Comparison of ENCODE assay signal across 8 mouse cellular contexts in genomic region chr5:38038710-38039592, GRCm38 (mm10). TPM values are rescaled to one million over a fixed set of nuclear protein-coding genes. Genes with fewer than 3 reads are reported as not detected.
DNase-seq lines count a peak whose midpoint lies in the region; ATAC-seq and TF ChIP-seq lines count a peak whose summit lies in the region.

Gene Stx18 (plus strand): TSS chr5:38038742.

- no peak; the same call in 1 of the 2 replicates for TF ChIP-seq EP300 in heart, postnatal 0 days (IDR thresholded peaks at IDR 0.05; ENCODE audit: low read depth)

- peak within 1 kb of the TSS; percentile 94 for H3K4me3 ChIP-seq in E14TG2a.4 (replicated peaks; ENCODE audit: low read length)
- H3K4me3 ChIP-seq in forebrain, embryonic 12.5 days (replicated peaks), result peak within 1 kb of the TSS; percentile 84
- peak within 1 kb of the TSS; percentile 96 for H3K4me3 ChIP-seq in heart, postnatal 0 days (ENCODE audit: low read depth, low read length)
- H3K4me3 ChIP-seq in liver, embryonic 16.5 days (ENCODE audit: low read depth, low read length), result peak within 1 kb of the TSS; percentile 76
- H3K4me3 ChIP-seq in neural tube, embryonic 13.5 days, result peak within 1 kb of the TSS; percentile 72
- H3K4me3 ChIP-seq in testis, adult 2 months (ENCODE audit: control insufficient read depth, low read depth, low read length), result peak within 1 kb of the TSS; percentile 99

- under 1% methylated on average over 57 of the region's 57 CpGs for WGBS in forebrain, embryonic 12.5 days
- under 1% methylated on average over 57 of the region's 57 CpGs for whole genome bisulfite sequencing in heart, postnatal 0 days
- WGBS in liver, embryonic 16.5 days (ENCODE audit: insufficient replicate concordance), result under 1% methylated on average over 57 of the region's 57 CpGs
- WGBS in neural tube, embryonic 13.5 days, result under 1% methylated on average over 57 of the region's 57 CpGs

- peak; percentile 96 for ATAC-seq in forebrain, embryonic 12.5 days (ENCODE audit: low FRiP score)
- ATAC-seq in heart, postnatal 0 days (ENCODE audit: insufficient read depth, low read depth), result peak; percentile 93
- ATAC-seq in liver, embryonic 16.5 days (ENCODE audit: low read depth), result peak; percentile 88
- ATAC-seq in neural tube, embryonic 13.5 days (ENCODE audit: low read depth), result peak; percentile 97

- H3K9me3 ChIP-seq in E14TG2a.4 (ENCODE audit: low read length), result no peaks in the 10 kb centered on the region
- no peaks in the 10 kb centered on the region for H3K9me3 ChIP-seq in forebrain, embryonic 12.5 days
- H3K9me3 ChIP-seq in heart, postnatal 0 days (replicated peaks; ENCODE audit: control insufficient read depth, low read length), result no peaks in the 10 kb centered on the region
- H3K9me3 ChIP-seq in liver, embryonic 16.5 days (replicated peaks; ENCODE audit: control insufficient read depth, low read length), result no peaks in the 10 kb centered on the region
- no peaks in the 10 kb centered on the region for H3K9me3 ChIP-seq in neural tube, embryonic 13.5 days

- peak; percentile 91 for TF ChIP-seq POLR2A in testis, adult 2 months (IDR thresholded peaks at IDR 0.05; ENCODE audit: control insufficient read depth, low read depth, low read length)

- H3K9ac ChIP-seq in forebrain, embryonic 12.5 days, result peak within 1 kb of the TSS; percentile 85
- peak within 1 kb of the TSS; percentile 92 for H3K9ac ChIP-seq in heart, postnatal 0 days (replicated peaks; ENCODE audit: low read depth, low read length)
- H3K9ac ChIP-seq in liver, embryonic 16.5 days (ENCODE audit: low read depth, low read length), result peak within 1 kb of the TSS; percentile 75
- H3K9ac ChIP-seq in neural tube, embryonic 13.5 days, result peak within 1 kb of the TSS; percentile 80

- TF ChIP-seq CTCF in E14TG2a.4 (conservative IDR thresholded peaks at IDR 0.05; ENCODE audit: low read length), result no peak
- TF ChIP-seq CTCF in heart, postnatal 0 days (IDR thresholded peaks at IDR 0.05; ENCODE audit: low read depth), result no peak
- TF ChIP-seq CTCF in testis, adult 2 months (IDR thresholded peaks at IDR 0.05; ENCODE audit: control insufficient read depth, insufficient read depth, insufficient replicate concordance, low read depth, low read length), result no peak

- peak within 1 kb of the TSS; percentile 65 for H3K4me2 ChIP-seq in forebrain, embryonic 12.5 days
- peak within 1 kb of the TSS; percentile 94 for H3K4me2 ChIP-seq in heart, postnatal 0 days (ENCODE audit: low read depth, low read length)
- peak within 1 kb of the TSS; percentile 85 for H3K4me2 ChIP-seq in liver, embryonic 16.5 days (ENCODE audit: low read depth, low read length)
- peak within 1 kb of the TSS; percentile 83 for H3K4me2 ChIP-seq in neural tube, embryonic 13.5 days

- peaks cover 14% of the 10 kb centered on the region for H3K27me3 ChIP-seq in E14TG2a.4 (ENCODE audit: insufficient read depth, low read length)
- H3K27me3 ChIP-seq in forebrain, embryonic 12.5 days, result peaks cover 8% of the 10 kb centered on the region; the same call in 1 of the 2 replicates
- no peaks in the 10 kb centered on the region for H3K27me3 ChIP-seq in heart, postnatal 0 days (ENCODE audit: control insufficient read depth, insufficient read depth, low read length)
- H3K27me3 ChIP-seq in liver, embryonic 16.5 days (ENCODE audit: control insufficient read depth, insufficient read depth, low read depth, low read length), result no peaks in the 10 kb centered on the region
- H3K27me3 ChIP-seq in neural tube, embryonic 13.5 days, result no peaks in the 10 kb centered on the region
- H3K27me3 ChIP-seq in testis, adult 2 months (ENCODE audit: control insufficient read depth, insufficient read depth, low read length), result no peaks in the 10 kb centered on the region

- H3K36me3 ChIP-seq in E14TG2a.4 (ENCODE audit: insufficient read depth, low read length), result no peaks in the 10 kb centered on the region
- no peaks in the 10 kb centered on the region for H3K36me3 ChIP-seq in forebrain, embryonic 12.5 days (replicated peaks)
- no peaks in the 10 kb centered on the region for H3K36me3 ChIP-seq in heart, postnatal 0 days (replicated peaks; ENCODE audit: control insufficient read depth, insufficient read depth, low read length)
- H3K36me3 ChIP-seq in liver, embryonic 16.5 days (ENCODE audit: control insufficient read depth, insufficient read depth), result no peaks in the 10 kb centered on the region
- H3K36me3 ChIP-seq in neural tube, embryonic 13.5 days, result peaks cover 5% of the 10 kb centered on the region; the same call in 1 of the 2 replicates
- H3K36me3 ChIP-seq in testis, adult 2 months (ENCODE audit: control insufficient read depth, insufficient read depth, low read length), result no peaks in the 10 kb centered on the region; the same call in 1 of the 2 replicates

- DNase-seq in c-Kit-positive CD71-positive TER-119-positive erythroid progenitor cells, embryonic 14.5 days (ENCODE audit: low spot score), result peak; percentile 82
- peak; percentile 87 for DNase-seq in heart, postnatal 0 days (ENCODE audit: low spot score)
- DNase-seq in kidney, postnatal 4 days, result peak; percentile 90 to 93

- H3K27ac ChIP-seq in forebrain, embryonic 12.5 days, result peak within 1 kb of the TSS; percentile 59; the same call in 1 of the 2 replicates
- peak within 1 kb of the TSS; percentile 74 for H3K27ac ChIP-seq in heart, postnatal 0 days (ENCODE audit: low read depth)
- H3K27ac ChIP-seq in liver, embryonic 16.5 days (ENCODE audit: low read length), result no peak within 1 kb of the TSS
- peak within 1 kb of the TSS; percentile 83 for H3K27ac ChIP-seq in neural tube, embryonic 13.5 days (replicated peaks)
- peak within 1 kb of the TSS; percentile 96 for H3K27ac ChIP-seq in testis, adult 2 months (ENCODE audit: control insufficient read depth, insufficient read depth, low read depth, low read length)

- H3K4me1 ChIP-seq in E14TG2a.4 (replicated peaks; ENCODE audit: low read depth, low read length), result peaks cover 11% of the 10 kb centered on the region
- peaks cover 13% of the 10 kb centered on the region for H3K4me1 ChIP-seq in forebrain, embryonic 12.5 days
- H3K4me1 ChIP-seq in heart, postnatal 0 days (ENCODE audit: control insufficient read depth, insufficient read depth), result peaks cover 5% of the 10 kb centered on the region; the same call in 1 of the 2 replicates
- peaks cover 2% of the 10 kb centered on the region; the same call in 1 of the 2 replicates for H3K4me1 ChIP-seq in liver, embryonic 16.5 days (ENCODE audit: control insufficient read depth, low read depth, low read length)
- peaks cover 24% of the 10 kb centered on the region for H3K4me1 ChIP-seq in neural tube, embryonic 13.5 days (replicated peaks)
- no peaks in the 10 kb centered on the region for H3K4me1 ChIP-seq in testis, adult 2 months (ENCODE audit: control insufficient read depth, insufficient read depth, low read length)

RNA-seq across cellular contexts. Expression of gene Stx18, which starts in this region (rescaled TPM):
- 35.6 and 41.6 TPM in 2 replicates for polyA plus RNA-seq in forebrain, embryonic 12.5 days (2016; fragmentation: Nextera tagmentation; extraction: Ambion mirVana)
- 15.7 and 17.5 TPM in 2 replicates for total RNA-seq in heart, postnatal 0 days (2014; rRNA removed; ENCODE audit: low replicate concordance)
- polyA plus RNA-seq in heart, postnatal 0 days (2015; fragmentation: Nextera tagmentation; extraction: Ambion mirVana), result 25.6 and 25.8 TPM in 2 replicates
- polyA plus RNA-seq in liver, embryonic 16.5 days (2015; fragmentation: Nextera tagmentation; extraction: Ambion mirVana), result 10.7 and 11.3 TPM in 2 replicates
- 39.4 and 42.1 TPM in 2 replicates for polyA plus RNA-seq in neural tube, embryonic 13.5 days (2015; fragmentation: Nextera tagmentation; extraction: Ambion mirVana)
- polyA plus RNA-seq in testis, adult 2 months (2012; rRNA removed), result 31.6 and 31.7 TPM in 2 replicates
